Mouse (Mus musculus) heart, embryonic 13.5 days (tissue): ENCODE data around the gene Usp15. TPM values are rescaled to one million over a fixed set of nuclear protein-coding genes. Genes with fewer than 3 reads are reported as not detected.
A peak's percentile ranks its signal among the peaks of the same experiment; 100 is the strongest.

Experiments
- ATAC-seq: fragments of 200-750 bp; cut with Nextera tagmentation; 2 replicates; pipeline ENCODE4 v1.8.0; 2017; ENCODE audit warnings: moderate TSS enrichment; ENCODE audit not compliant: insufficient number of reproducible peaks, low FRiP score, low TSS enrichment; ENCODE audit errors: extremely low read depth
- H3K27ac ChIP-seq: fragments of 300-500 bp; sonication (generic); replicated peaks from 2 replicates; pipeline ENCODE4 v1.5.1; 2015; ENCODE audit warnings: moderate library complexity, mild to moderate bottlenecking, inconsistent platforms
- H3K27me3 ChIP-seq: fragments of 300-500 bp; sonication (generic); replicated peaks from 2 replicates; pipeline ENCODE4 v1.6.1; 2015; ENCODE audit warnings: mild to moderate bottlenecking, inconsistent platforms
- H3K36me3 ChIP-seq: fragments of 300-500 bp; sonication (generic); 2 replicates; pipeline ENCODE4 v1.6.1; 2015; ENCODE audit warnings: mild to moderate bottlenecking, inconsistent platforms
- H3K4me1 ChIP-seq: fragments of 300-500 bp; sonication (generic); 2 replicates; pipeline ENCODE4 v1.6.1; 2015; ENCODE audit warnings: inconsistent platforms
- H3K4me2 ChIP-seq: fragments of 300-500 bp; sonication (generic); 2 replicates; pipeline ENCODE4 v1.6.1; 2015; ENCODE audit warnings: inconsistent platforms, mild to moderate bottlenecking, moderate library complexity
- H3K4me3 ChIP-seq: fragments of 300-500 bp; sonication (generic); 2 replicates; pipeline ENCODE4 v1.5.1; 2015; ENCODE audit warnings: moderate library complexity, mild to moderate bottlenecking, inconsistent platforms
- H3K9ac ChIP-seq: fragments of 300-500 bp; sonication (generic); 2 replicates; pipeline ENCODE4 v1.6.1; 2015; ENCODE audit warnings: inconsistent platforms, mild to moderate bottlenecking, moderate library complexity
- H3K9me3 ChIP-seq: fragments of 300-500 bp; sonication (generic); 2 replicates; pipeline ENCODE4 v1.6.1; 2016; ENCODE audit warnings: inconsistent platforms
- WGBS: fragments of 180-500 bp; shearing (Covaris S2); methylation state at CpG from one replicate; pipeline ENCODE4 v1.1.7; 2015; ENCODE audit warnings: mixed read lengths; 5-methylcytosine and 5-hydroxymethylcytosine counted together
- microRNA-seq: library from miRNA; unstranded; fragments of <30 nt; microRNA quantifications from one replicate; pipeline ENCODE4, GENCODE M21; 2016
- polyA plus RNA-seq: library from polyadenylated mRNA; unstranded; fragments of >200 nt; fragmentation: Nextera tagmentation; extraction: Ambion mirVana; gene quantifications from 2 replicates; pipeline ENCODE4 v1.2.1, GENCODE M21; 2015

Usp15 gene
- polyA plus RNA-seq, 1 experiment from 2014 or later = 54.7 TPM

GRCm38 (mm10) chr10:123071997-123072396 lies 124.8 kb downstream of the Usp15 start:
- peak overlapping the region; percentile 22 for H3K4me2 ChIP-seq
- no peaks in the 10 kb centered on the region for H3K9me3 ChIP-seq
- peaks cover 27% of the 10 kb centered on the region for H3K36me3 ChIP-seq
- H3K4me1 ChIP-seq = peaks cover 33% of the 10 kb centered on the region
- 25% methylated on average over 2 of the region's 2 CpGs for WGBS
- no peak overlapping the region; the same call in 1 of the 2 replicates for H3K9ac ChIP-seq
- peak overlapping the region; percentile 61 for H3K27ac ChIP-seq
- no peak for ATAC-seq
- H3K4me3 ChIP-seq = no peak overlapping the region
- H3K27me3 ChIP-seq = no peaks in the 10 kb centered on the region

GRCm38 (mm10) chr10:123063021-123063420 lies 133.8 kb downstream of the Usp15 start:
- no peaks in the 10 kb centered on the region for H3K27me3 ChIP-seq
- no peak overlapping the region for H3K9ac ChIP-seq
- no peaks in the 10 kb centered on the region for H3K9me3 ChIP-seq
- peaks cover 39% of the 10 kb centered on the region for H3K4me1 ChIP-seq
- H3K4me2 ChIP-seq = peak overlapping the region; percentile 1; the same call in 1 of the 2 replicates
- H3K36me3 ChIP-seq = peaks cover 7% of the 10 kb centered on the region
- peak overlapping the region; percentile 72 for H3K27ac ChIP-seq
- 68% methylated on average over 2 of the region's 2 CpGs for WGBS
- no peak for ATAC-seq
- no peak overlapping the region for H3K4me3 ChIP-seq

GRCm38 (mm10) chr10:123060831-123061230 lies 136.0 kb downstream of the Usp15 start:
- peak overlapping the region; percentile 83 for H3K27ac ChIP-seq
- H3K9me3 ChIP-seq = no peaks in the 10 kb centered on the region
- H3K27me3 ChIP-seq = no peaks in the 10 kb centered on the region
- H3K36me3 ChIP-seq = peaks cover 12% of the 10 kb centered on the region
- H3K4me1 ChIP-seq = peaks cover 46% of the 10 kb centered on the region
- no peak; the same call in 1 of the 2 replicates for ATAC-seq
- no peak overlapping the region for H3K4me3 ChIP-seq
- WGBS = 60% methylated on average over 6 of the region's 6 CpGs
- peak overlapping the region; percentile 35 for H3K4me2 ChIP-seq
- no peak overlapping the region for H3K9ac ChIP-seq

- Histone ChIP-seq H3K4me1 (peaks cover 56% of the 10 kb centered on the region), H3K27ac (no peak overlapping the region), H3K4me3 (no peak overlapping the region), H3K9ac (no peak overlapping the region), H3K27me3 (no peaks in the 10 kb centered on the region), H3K36me3 (peaks cover 12% of the 10 kb centered on the region), H3K4me2 (no peak overlapping the region), H3K9me3 (no peaks in the 10 kb centered on the region)
- no peak for ATAC-seq
- WGBS = 83% methylated on average over 1 of the region's 1 CpGs
Measured at GRCm38 (mm10) chr10:123057082-123057481, 139.7 kb downstream of the Usp15 start.

GRCm38 (mm10) chr10:123056463-123056862 lies 140.3 kb downstream of the Usp15 start:
- H3K9me3 ChIP-seq = no peaks in the 10 kb centered on the region
- no peak for ATAC-seq
- H3K27me3 ChIP-seq = no peaks in the 10 kb centered on the region
- no peak overlapping the region for H3K4me3 ChIP-seq
- no peak overlapping the region for H3K27ac ChIP-seq
- WGBS = 85% methylated on average over 10 of the region's 10 CpGs
- H3K36me3 ChIP-seq = peaks cover 14% of the 10 kb centered on the region
- H3K4me1 ChIP-seq = peaks cover 55% of the 10 kb centered on the region
- H3K4me2 ChIP-seq = no peak overlapping the region
- H3K9ac ChIP-seq = no peak overlapping the region

GRCm38 (mm10) chr10:123055205-123056000 lies 141.4 kb downstream of the Usp15 start:
- ATAC-seq = no peak
- Histone ChIP-seq H3K4me3 (no peak overlapping the region), H3K4me1 (peaks cover 50% of the 10 kb centered on the region), H3K9ac (no peak overlapping the region), H3K27me3 (no peaks in the 10 kb centered on the region), H3K9me3 (no peaks in the 10 kb centered on the region), H3K4me2 (no peak overlapping the region), H3K27ac (peak overlapping the region; percentile 51), H3K36me3 (peaks cover 25% of the 10 kb centered on the region)
- 59% methylated on average over 9 of the region's 9 CpGs for WGBS

Small RNA genes lying within 50 kb of the gene (microRNA-seq; reads per million reads assigned to microRNA genes)
- gene Gm27920 = not detected

Other genes starting within 250 kb of the Usp15 start
- gene Mon2, start 120.5 kb downstream of the Usp15 start, polyA plus RNA-seq = 18.5 and 21.0 TPM in 2 replicates
- gene Fam19a2, start 67.0 kb upstream of the Usp15 start, polyA plus RNA-seq = 0.94 and 0.96 TPM in 2 replicates